Mouse (Mus musculus) adrenal gland, postnatal 10 days (tissue): ENCODE data around the gene Olfr1286. TPM values are rescaled to one million over a fixed set of nuclear protein-coding genes. Genes with fewer than 3 reads are reported as not detected.

Experiments
- DNase-seq: peaks from one replicate; pipeline ENCODE4 v3.0.0; 2021; ENCODE audit warnings: mixed read lengths
- long read RNA-seq, 2 experiments: library from polyadenylated mRNA; stranded (forward); transcript quantifications; one replicate each; pipeline ENCODE4 v2.0.0; 2021
- total RNA-seq, 2 experiments: library from RNA; stranded (reverse); gene quantifications; 2 replicates each; pipeline ENCODE4 v1.2.3; 2021

Olfr1286 gene
- not detected for total RNA-seq
- long read RNA-seq, experiment 1 = 0 reads
- long read RNA-seq, experiment 2 = 0 reads

GRCm38 (mm10) chr2:111422931-111423330 lies at the start of gene Olfr1286:
Olfr1286 (minus strand) TSS chr2:111423115.
- DNase-seq = no peak

- DNase-seq = no peak
These were observed 25.9 kb upstream of the Olfr1286 start, which contains the start of gene Olfr1287 for GRCm38 (mm10) chr2:111448842-111449241. Olfr1287 (plus strand) TSS chr2:111449142.

- DNase-seq = no peak
These were observed 47.7 kb downstream of the Olfr1286 start, which contains the start of gene Olfr1284 for GRCm38 (mm10) chr2:111375222-111375621. Olfr1284 (plus strand) TSS chr2:111375522.

Other genes with a start within 250 kb of the Olfr1286 start
- gene 4930430A15Rik, start 193.5 kb downstream of the Olfr1286 start, total RNA-seq = not detected
- not detected for gene Olfr1275, start 187.8 kb downstream of the Olfr1286 start, total RNA-seq
- not detected for gene Olfr1276, start 168.6 kb downstream of the Olfr1286 start, total RNA-seq
- gene Olfr1277, start 149.0 kb downstream of the Olfr1286 start, total RNA-seq = not detected
- not detected for gene Olfr1278, start 133.0 kb downstream of the Olfr1286 start, total RNA-seq
- gene Olfr1279, start 122.5 kb downstream of the Olfr1286 start, total RNA-seq = not detected
- gene Olfr1280, start 109.1 kb downstream of the Olfr1286 start, total RNA-seq = not detected
- not detected for gene Olfr1281, start 96.6 kb downstream of the Olfr1286 start, total RNA-seq
- not detected for gene Olfr1282, start 87.0 kb downstream of the Olfr1286 start, total RNA-seq
- gene Olfr1283, start 56.3 kb downstream of the Olfr1286 start, total RNA-seq = not detected
- gene Olfr1284, start 47.6 kb downstream of the Olfr1286 start, total RNA-seq = not detected
- gene Olfr1287, start 26.0 kb upstream of the Olfr1286 start, total RNA-seq = not detected
- gene Olfr1288, start 51.0 kb upstream of the Olfr1286 start, total RNA-seq = not detected
- not detected for gene Olfr1289, start 57.7 kb upstream of the Olfr1286 start, total RNA-seq
- gene Olfr1290, start 70.7 kb upstream of the Olfr1286 start, total RNA-seq = not detected
- not detected for gene Olfr1291-ps1, start 74.1 kb upstream of the Olfr1286 start, total RNA-seq
- not detected for gene Olfr1293-ps, start 102.1 kb upstream of the Olfr1286 start, total RNA-seq
- gene Olfr1294, start 117.2 kb upstream of the Olfr1286 start, total RNA-seq = not detected
- gene Olfr1295, start 146.6 kb upstream of the Olfr1286 start, total RNA-seq = not detected
- gene Olfr1297, start 203.4 kb upstream of the Olfr1286 start, total RNA-seq = not detected
- gene Olfr1298, start 226.1 kb upstream of the Olfr1286 start, total RNA-seq = not detected
- gene Olfr1299, start 238.3 kb upstream of the Olfr1286 start, total RNA-seq = not detected